Mouse (Mus musculus): ENCODE measurements at regions not wholly inside any gene's neighbourhood (a gene's known extent, or its start where the extent isn't known, plus 50 kb on each side); places are given as distances from the start of the nearest gene placed in this dataset.

DNA sequence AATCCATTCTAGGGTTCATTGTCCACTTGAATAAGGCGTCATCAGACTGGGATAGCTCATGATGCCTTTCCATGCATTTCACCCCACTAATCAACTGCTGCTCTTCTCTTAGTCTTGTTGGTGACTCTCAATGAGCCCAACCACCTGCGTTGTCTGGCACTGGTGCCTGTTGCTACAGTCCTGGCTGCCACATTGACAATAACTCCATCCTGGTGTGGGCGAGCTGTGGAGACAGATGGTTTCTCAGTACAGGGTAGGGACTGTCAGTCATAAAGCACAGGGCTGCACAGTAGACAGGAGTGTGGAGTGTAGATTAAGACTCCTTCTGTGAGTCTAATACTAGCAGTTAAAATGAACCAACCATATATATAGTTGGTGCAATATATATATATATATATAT is 469.4 kb upstream of the Nr3c2 start:
- Histone ChIP-seq H3K4me3 (no peak overlapping the region), H3K4me1 (replicated peaks) (no peaks in the 10 kb centered on the region), H3K27ac (no peak overlapping the region), H3K36me3 (no peaks in the 10 kb centered on the region), H3K9ac (no peak overlapping the region), H3K27me3 (no peaks in the 10 kb centered on the region), H3K9me3 (no peaks in the 10 kb centered on the region), H3K4me2 (no peak overlapping the region)
- ATAC-seq (ENCODE audit: low FRiP score): no peak
- WGBS: 91% methylated on average over 3 of the region's 3 CpGs

DNA sequence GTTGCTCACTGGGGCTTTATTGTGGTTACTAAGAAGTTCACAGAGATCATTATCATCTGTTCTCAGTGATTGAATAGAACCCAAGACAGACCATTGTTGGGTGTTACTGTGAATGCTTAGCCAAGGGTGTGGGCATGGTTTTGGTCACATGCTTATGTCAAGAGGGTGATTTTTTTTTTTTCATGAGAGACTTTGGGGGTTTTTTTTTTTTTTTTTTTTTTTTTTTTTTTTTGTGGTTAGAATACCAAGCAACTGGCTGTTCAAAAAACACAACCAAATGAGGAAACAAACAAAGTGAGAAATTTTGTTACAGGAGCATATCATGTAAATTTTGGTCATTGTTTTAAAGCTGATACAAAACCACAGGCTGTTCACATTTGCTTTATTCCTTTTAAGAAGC is 466.4 kb upstream of the Nr3c2 start:
- no peak overlapping the region for H3K4me3 ChIP-seq
- no peak overlapping the region for H3K4me2 ChIP-seq
- H3K27ac ChIP-seq: no peak overlapping the region
- H3K4me1 ChIP-seq (replicated peaks): no peaks in the 10 kb centered on the region
- no peak for ATAC-seq (ENCODE audit: low FRiP score)
- no peaks in the 10 kb centered on the region for H3K9me3 ChIP-seq
- no peaks in the 10 kb centered on the region for H3K27me3 ChIP-seq
- no peaks in the 10 kb centered on the region for H3K36me3 ChIP-seq
- no peak overlapping the region for H3K9ac ChIP-seq

DNA sequence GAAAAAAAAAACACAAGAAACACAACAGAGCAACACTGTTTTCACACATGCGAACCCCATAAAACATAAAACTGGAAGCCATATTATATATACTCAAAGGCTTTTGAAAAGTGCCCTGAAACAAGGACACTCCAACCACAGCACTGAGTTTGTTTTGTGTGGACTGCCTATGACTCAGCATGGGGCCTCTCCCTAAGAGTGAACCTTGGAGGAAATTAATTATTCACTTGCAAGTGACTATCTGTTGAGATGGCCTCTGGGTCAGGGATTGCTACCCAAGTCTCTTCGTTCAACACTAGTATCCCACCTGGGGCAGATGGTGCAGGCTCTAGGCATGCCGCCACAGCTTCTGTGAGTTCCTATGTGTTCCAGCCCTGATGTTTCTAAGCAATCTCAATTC is 461.3 kb upstream of the Nr3c2 start:
- no peaks in the 10 kb centered on the region for H3K9me3 ChIP-seq
- no peak overlapping the region for H3K27ac ChIP-seq
- no peak for ATAC-seq (ENCODE audit: low FRiP score)
- no peak overlapping the region for H3K9ac ChIP-seq
- no peaks in the 10 kb centered on the region for H3K4me1 ChIP-seq (replicated peaks)
- H3K4me2 ChIP-seq: no peak overlapping the region
- no peaks in the 10 kb centered on the region for H3K27me3 ChIP-seq
- H3K36me3 ChIP-seq: no peaks in the 10 kb centered on the region
- WGBS: 85% methylated on average over 3 of the region's 3 CpGs
- H3K4me3 ChIP-seq: no peak overlapping the region

DNA sequence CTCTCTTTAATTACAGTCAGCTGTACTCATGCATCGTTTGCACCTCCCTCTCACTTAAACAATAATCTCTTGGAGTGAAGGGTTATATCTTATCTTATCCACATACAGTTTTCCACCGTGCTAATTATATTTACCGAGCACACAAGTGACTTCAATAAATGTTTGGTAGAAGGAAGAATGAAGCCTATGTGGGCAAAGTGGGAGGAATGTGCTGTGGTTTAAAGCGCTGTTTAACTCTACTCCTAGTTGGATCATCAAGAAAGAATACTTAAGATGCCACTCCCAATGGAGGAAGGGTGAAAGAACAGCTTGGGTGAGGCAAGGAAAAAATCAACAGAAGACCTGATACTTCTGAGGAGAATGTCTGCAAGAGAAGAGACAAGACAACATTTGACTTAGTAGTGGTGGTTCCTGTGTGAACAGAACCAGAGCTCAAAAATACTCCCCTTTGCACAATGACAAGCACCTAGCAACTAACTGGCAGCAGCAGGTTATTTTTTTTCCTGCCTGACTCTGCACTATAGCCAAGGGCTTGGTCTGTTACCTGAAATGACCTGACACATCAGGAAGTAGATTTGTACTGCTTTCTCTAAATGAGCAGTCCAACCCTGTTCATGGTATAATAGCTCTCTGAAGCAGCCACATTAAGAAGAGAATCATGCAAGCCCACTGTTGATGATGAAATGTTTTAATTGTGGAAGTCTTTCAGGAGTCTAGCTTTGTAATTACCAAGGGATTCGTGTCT is 424.6 kb upstream of the Nr3c2 start:
- no peaks in the 10 kb centered on the region for H3K9me3 ChIP-seq
- 91% methylated on average over 5 of the region's 5 CpGs for WGBS
- H3K9ac ChIP-seq: no peak overlapping the region
- H3K27me3 ChIP-seq: no peaks in the 10 kb centered on the region
- H3K4me2 ChIP-seq: no peak overlapping the region
- H3K4me3 ChIP-seq: no peak overlapping the region
- no peak overlapping the region for H3K27ac ChIP-seq
- H3K4me1 ChIP-seq (replicated peaks): no peaks in the 10 kb centered on the region
- ATAC-seq (ENCODE audit: low FRiP score): no peak
- no peaks in the 10 kb centered on the region for H3K36me3 ChIP-seq

DNA sequence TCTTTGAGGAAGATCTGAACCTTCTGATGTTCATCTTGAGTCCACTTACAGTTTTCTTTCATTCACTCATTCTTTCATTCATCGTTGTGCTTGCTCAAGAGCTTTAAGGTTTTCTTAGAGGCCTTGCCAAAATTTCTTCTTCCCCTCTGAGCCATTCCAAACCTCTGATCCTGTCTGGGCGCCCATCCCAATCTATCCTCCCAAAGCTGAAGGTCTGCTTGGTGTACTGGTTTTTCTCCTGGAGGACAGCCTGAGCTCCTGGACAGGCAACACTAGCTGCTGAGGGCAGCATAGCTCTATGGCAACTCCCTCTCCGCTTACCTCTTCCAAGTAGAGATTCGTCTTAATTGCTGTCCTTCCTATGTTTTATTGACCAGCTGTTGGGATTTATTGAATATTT is 420.3 kb upstream of the Nr3c2 start:
- H3K4me3 ChIP-seq: no peak overlapping the region
- ATAC-seq (ENCODE audit: low FRiP score): no peak
- H3K27ac ChIP-seq: no peak overlapping the region
- no peak overlapping the region for H3K9ac ChIP-seq
- H3K4me1 ChIP-seq (replicated peaks): no peaks in the 10 kb centered on the region
- no peaks in the 10 kb centered on the region for H3K9me3 ChIP-seq
- whole genome bisulfite sequencing: 89% methylated on average over 4 of the region's 4 CpGs
- no peaks in the 10 kb centered on the region for H3K36me3 ChIP-seq
- H3K4me2 ChIP-seq: no peak overlapping the region
- H3K27me3 ChIP-seq: no peaks in the 10 kb centered on the region

- H3K9me3 ChIP-seq: no peaks in the 10 kb centered on the region
- WGBS: 93% methylated on average over 1 of the region's 1 CpGs
- no peaks in the 10 kb centered on the region for H3K4me1 ChIP-seq (replicated peaks)
- no peak for ATAC-seq (ENCODE audit: low FRiP score)
- no peaks in the 10 kb centered on the region for H3K36me3 ChIP-seq
- H3K4me2 ChIP-seq: no peak overlapping the region
- H3K4me3 ChIP-seq: no peak overlapping the region
- H3K27ac ChIP-seq: no peak overlapping the region
- no peaks in the 10 kb centered on the region for H3K27me3 ChIP-seq
- H3K9ac ChIP-seq: no peak overlapping the region
Observed at GRCm38 (mm10) chr8:76503621-76504020, 395.6 kb upstream of the Nr3c2 start.

- Histone ChIP-seq H3K27ac (no peak overlapping the region), H3K9ac (no peak overlapping the region), H3K9me3 (no peaks in the 10 kb centered on the region), H3K4me3 (no peak overlapping the region), H3K4me1 (replicated peaks) (no peaks in the 10 kb centered on the region), H3K36me3 (no peaks in the 10 kb centered on the region), H3K27me3 (no peaks in the 10 kb centered on the region), H3K4me2 (no peak overlapping the region)
- WGBS: 89% methylated on average over 3 of the region's 3 CpGs
- no peak for ATAC-seq (ENCODE audit: low FRiP score)
Observed at GRCm38 (mm10) chr8:76507247-76507646, 392.0 kb upstream of the Nr3c2 start.

- Histone ChIP-seq H3K4me2 (no peak overlapping the region), H3K9ac (no peak overlapping the region), H3K27ac (no peak overlapping the region), H3K9me3 (no peaks in the 10 kb centered on the region), H3K4me1 (replicated peaks) (no peaks in the 10 kb centered on the region), H3K36me3 (no peaks in the 10 kb centered on the region), H3K4me3 (no peak overlapping the region), H3K27me3 (no peaks in the 10 kb centered on the region)
- no peak for ATAC-seq (ENCODE audit: low FRiP score)
Observed at GRCm38 (mm10) chr8:76509201-76509600, 390.0 kb upstream of the Nr3c2 start.

- no peaks in the 10 kb centered on the region for H3K27me3 ChIP-seq
- H3K4me2 ChIP-seq: no peak overlapping the region
- H3K4me3 ChIP-seq: no peak overlapping the region
- WGBS: 81% methylated on average over 1 of the region's 1 CpGs
- H3K4me1 ChIP-seq (replicated peaks): no peaks in the 10 kb centered on the region
- H3K27ac ChIP-seq: no peak overlapping the region
- no peaks in the 10 kb centered on the region for H3K36me3 ChIP-seq
- no peak for ATAC-seq (ENCODE audit: low FRiP score)
- no peaks in the 10 kb centered on the region for H3K9me3 ChIP-seq
- H3K9ac ChIP-seq: no peak overlapping the region
Observed at GRCm38 (mm10) chr8:76514132-76514531, 385.1 kb upstream of the Nr3c2 start.

DNA sequence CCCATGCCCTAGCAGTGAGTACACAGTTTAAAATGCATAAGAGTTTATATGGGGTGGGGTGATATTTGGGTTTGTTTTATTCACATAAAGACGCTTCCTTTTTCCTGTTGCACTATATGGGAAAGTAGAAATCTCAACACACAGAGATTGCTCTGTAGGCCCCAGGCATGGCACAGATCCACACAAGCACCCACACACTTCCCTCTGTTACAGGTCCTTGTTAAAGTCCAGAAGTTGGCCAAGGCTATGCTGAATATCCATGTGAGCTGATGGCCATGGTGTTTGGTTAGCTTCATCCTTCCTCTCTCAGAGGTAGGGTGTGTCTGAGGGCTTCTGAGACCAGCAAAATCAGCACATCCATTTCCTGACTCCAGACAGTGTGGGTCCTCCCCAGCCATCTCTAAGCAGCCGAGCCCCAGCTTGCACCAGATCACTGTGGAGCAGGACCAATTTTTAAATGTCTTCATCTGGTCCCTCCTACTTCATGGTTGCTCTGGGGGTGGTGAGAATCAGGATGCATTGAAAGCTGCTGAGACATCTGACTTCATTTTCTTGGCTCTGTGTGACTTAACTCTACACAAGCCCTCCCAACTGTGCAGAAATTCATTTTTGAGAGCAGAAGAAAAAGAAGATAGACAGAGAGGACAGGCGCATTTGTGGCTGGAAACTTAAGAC is 360.3 kb upstream of the Nr3c2 start:
- Histone ChIP-seq H3K4me1 (replicated peaks) (no peaks in the 10 kb centered on the region), H3K4me3 (no peak overlapping the region), H3K4me2 (no peak overlapping the region), H3K36me3 (no peaks in the 10 kb centered on the region), H3K27me3 (no peaks in the 10 kb centered on the region), H3K9ac (no peak overlapping the region), H3K27ac (no peak overlapping the region), H3K9me3 (no peaks in the 10 kb centered on the region)
- WGBS: 90% methylated on average over 3 of the region's 3 CpGs
- ATAC-seq (ENCODE audit: low FRiP score): no peak

DNA sequence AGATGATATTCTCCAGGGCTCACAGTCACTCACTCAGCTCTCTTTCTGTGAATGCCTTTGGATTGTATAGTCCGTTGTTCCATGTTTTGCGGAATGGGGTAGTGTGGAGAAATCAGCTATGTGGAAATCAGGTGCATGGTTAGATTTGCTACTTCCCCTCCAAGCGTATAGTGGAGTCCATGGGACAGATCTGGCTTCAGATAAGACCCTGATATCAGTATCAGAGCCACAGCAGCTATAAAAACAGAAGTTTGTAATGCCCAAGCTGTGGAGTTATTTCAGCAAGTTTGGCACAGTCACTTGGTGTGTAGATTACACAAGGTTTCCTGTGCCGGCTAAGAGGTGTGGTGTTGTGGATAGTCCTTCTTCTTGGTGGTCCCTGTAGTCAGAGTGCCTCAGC is 359.6 kb upstream of the Nr3c2 start:
- no peak overlapping the region for H3K9ac ChIP-seq
- H3K36me3 ChIP-seq: no peaks in the 10 kb centered on the region
- no peak overlapping the region for H3K4me3 ChIP-seq
- ATAC-seq (ENCODE audit: low FRiP score): no peak
- no peaks in the 10 kb centered on the region for H3K27me3 ChIP-seq
- 94% methylated on average over 4 of the region's 4 CpGs for whole genome bisulfite sequencing
- no peaks in the 10 kb centered on the region for H3K4me1 ChIP-seq (replicated peaks)
- H3K4me2 ChIP-seq: no peak overlapping the region
- H3K27ac ChIP-seq: no peak overlapping the region
- H3K9me3 ChIP-seq: no peaks in the 10 kb centered on the region

DNA sequence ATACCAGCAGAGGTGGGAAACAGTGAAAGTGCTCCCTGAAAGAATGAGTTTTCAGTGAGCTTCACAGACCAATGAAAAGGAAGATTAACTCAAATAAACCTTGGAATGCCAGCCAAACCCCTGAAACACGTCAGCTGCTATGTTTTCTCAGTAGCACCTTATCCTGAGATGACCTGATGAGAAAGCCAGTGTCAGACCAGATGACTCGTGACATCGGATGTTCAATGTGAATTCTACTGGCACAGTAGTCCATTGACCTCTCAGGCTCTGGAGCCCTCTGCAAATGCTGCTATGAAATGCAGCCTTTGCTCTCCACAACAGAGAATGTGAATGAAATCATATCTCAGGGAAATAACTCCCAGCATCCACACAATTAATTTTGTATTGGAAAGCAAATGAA is 358.6 kb upstream of the Nr3c2 start:
- Histone ChIP-seq H3K4me1 (replicated peaks) (no peaks in the 10 kb centered on the region), H3K4me3 (no peak overlapping the region), H3K9ac (no peak overlapping the region), H3K4me2 (no peak overlapping the region), H3K9me3 (no peaks in the 10 kb centered on the region), H3K27ac (no peak overlapping the region), H3K27me3 (no peaks in the 10 kb centered on the region), H3K36me3 (no peaks in the 10 kb centered on the region)
- WGBS: 76% methylated on average over 3 of the region's 3 CpGs
- ATAC-seq (ENCODE audit: low FRiP score): no peak

GRCm38 (mm10) chr8:76551681-76552080 is 347.6 kb upstream of the Nr3c2 start:
- H3K4me1 ChIP-seq (replicated peaks): no peaks in the 10 kb centered on the region
- ATAC-seq (ENCODE audit: low FRiP score): no peak
- no peaks in the 10 kb centered on the region for H3K9me3 ChIP-seq
- no peaks in the 10 kb centered on the region for H3K36me3 ChIP-seq
- H3K9ac ChIP-seq: no peak overlapping the region
- no peak overlapping the region for H3K4me3 ChIP-seq
- no peak overlapping the region for H3K27ac ChIP-seq
- H3K27me3 ChIP-seq: no peaks in the 10 kb centered on the region
- H3K4me2 ChIP-seq: no peak overlapping the region
- 85% methylated on average over 2 of the region's 2 CpGs for WGBS
